Mouse (Mus musculus) kidney, adult 11 months (tissue): ENCODE data around the gene Shmt1.
A peak's percentile ranks its signal among the peaks of the same experiment; 100 is the strongest.

ENCODE experiments used
- DNase-seq: peaks from one replicate; pipeline ENCODE4 v3.0.0; 2022

Shmt1 gene

GRCm38 (mm10) chr11:60790472-60790871 is 21.0 kb downstream of the Shmt1 start:
- DNase-seq = no peak

GRCm38 (mm10) chr11:60787595-60787994 is 23.9 kb downstream of the Shmt1 start:
- DNase-seq = no peak

- DNase-seq = no peak
Measured at GRCm38 (mm10) chr11:60784179-60784922, 27.2 kb downstream of the Shmt1 start.

- no peak for DNase-seq
Measured at GRCm38 (mm10) chr11:60779673-60780189, 31.8 kb downstream of the Shmt1 start.

GRCm38 (mm10) chr11:60777801-60778370 is 33.6 kb downstream of the Shmt1 start:
- DNase-seq = no peak

- DNase-seq = peak; percentile 87
Measured at GRCm38 (mm10) chr11:60776829-60777740, 34.4 kb downstream of the Shmt1 start, which contains the start of the genes Top3a and Smcr8. Gene Top3a, minus strand, starts transcription at chr11:60777365. Gene Smcr8, plus strand, starts transcription at chr11:60777524.

- DNase-seq = peak; percentile 74
Measured at GRCm38 (mm10) chr11:60776107-60776828, 35.2 kb downstream of the Shmt1 start.

- DNase-seq = no peak
Measured at GRCm38 (mm10) chr11:60775578-60775977, 35.9 kb downstream of the Shmt1 start.

GRCm38 (mm10) chr11:60774841-60775240 is 36.7 kb downstream of the Shmt1 start:
- DNase-seq = no peak

- no peak for DNase-seq
Measured at GRCm38 (mm10) chr11:60774158-60774689, 37.3 kb downstream of the Shmt1 start.

GRCm38 (mm10) chr11:60772161-60772560 is 39.4 kb downstream of the Shmt1 start:
- DNase-seq = no peak

GRCm38 (mm10) chr11:60770776-60771175 is 40.7 kb downstream of the Shmt1 start:
- no peak for DNase-seq

GRCm38 (mm10) chr11:60769322-60769721 is 42.2 kb downstream of the Shmt1 start:
- no peak for DNase-seq

GRCm38 (mm10) chr11:60766969-60767368 is 44.5 kb downstream of the Shmt1 start:
- DNase-seq = no peak

GRCm38 (mm10) chr11:60761681-60762080 is 49.8 kb downstream of the Shmt1 start:
- no peak for DNase-seq

- DNase-seq = no peak
Measured at GRCm38 (mm10) chr11:60755570-60755969, 55.9 kb downstream of the Shmt1 start.

GRCm38 (mm10) chr11:60740321-60740720 is 71.2 kb downstream of the Shmt1 start:
- DNase-seq = no peak
